Mouse (Mus musculus): ENCODE data around the gene Atxn7l1. TPM values are rescaled to one million over a fixed set of nuclear protein-coding genes. Genes with fewer than 3 reads are reported as not detected.

Atxn7l1 gene
- polyA plus RNA-seq, 1 experiment from 2014 or later: 42.0 TPM

- TF ChIP-seq CTCF (IDR thresholded peaks at IDR 0.05): no peak
- H3K27me3 ChIP-seq: no peaks in the 10 kb centered on the region
- in situ Hi-C loops (cut with MboI; ENCODE audit: low pct_unique_long_range_greater_than_20kb): no loop called here
- ATAC-seq (peak; percentile 6), DNase-seq (ENCODE audit: low read depth, low spot score) (no peak)
- ChIA-PET POLR2A (no interaction called here), CTCF (interaction anchor here (0.8 to 1.7 kb wide), 2 partner anchors 26 to 98 kb away, joined by 3 read pairs; no protein-coding TSS in a partner anchor)
Measured at GRCm38 (mm10) chr12:33182428-33183137, 35.1 kb downstream of the Atxn7l1 start.

- in situ Hi-C loops (cut with MboI; ENCODE audit: low pct_unique_long_range_greater_than_20kb): no loop called here
- DNase-seq (ENCODE audit: low read depth, low spot score) (no peak), ATAC-seq (no peak)
- POLR2A ChIA-PET: no interaction called here
- CTCF ChIA-PET: interaction anchor here (0.8 to 1.7 kb wide), 2 partner anchors 25 to 98 kb away, joined by 3 read pairs; no protein-coding TSS in a partner anchor
- H3K27me3 ChIP-seq: no peaks in the 10 kb centered on the region
- no peak for TF ChIP-seq CTCF (IDR thresholded peaks at IDR 0.05)
Measured at GRCm38 (mm10) chr12:33183138-33183627, 35.7 kb downstream of the Atxn7l1 start.

DNA sequence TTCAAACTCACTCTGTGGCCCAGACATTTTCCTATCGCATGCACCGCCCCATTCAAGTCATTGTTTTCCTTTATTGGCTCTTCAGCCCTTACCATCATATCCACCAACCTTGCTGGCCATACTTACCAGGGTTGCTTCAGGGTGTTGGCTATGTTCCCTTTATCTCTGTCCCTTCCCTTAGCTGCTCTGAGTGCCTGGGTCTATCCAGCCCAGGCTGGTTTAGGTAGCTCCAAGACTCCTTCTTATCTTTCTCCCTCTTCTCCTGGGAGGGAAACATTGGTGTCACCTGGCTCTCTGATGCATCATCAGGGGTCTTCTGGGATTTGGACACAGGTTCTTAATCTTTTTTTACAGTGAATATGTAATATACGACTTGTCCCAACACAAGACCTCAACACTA is 36.6 kb downstream of the Atxn7l1 start:
- TF ChIP-seq CTCF (IDR thresholded peaks at IDR 0.05): no peak
- DNase-seq (ENCODE audit: low read depth, low spot score): no peak
- ATAC-seq: no peak
- in situ Hi-C loops (cut with MboI; ENCODE audit: low pct_unique_long_range_greater_than_20kb): no loop called here
- ChIA-PET POLR2A (interaction anchor here (0.6 kb wide), 1 partner anchor 19 kb away, joined by 3 read pairs; no protein-coding TSS in a partner anchor), CTCF (interaction anchor here (1.6 kb wide), 1 partner anchor 38 kb away, joined by 4 read pairs; no protein-coding TSS in a partner anchor)
- H3K27me3 ChIP-seq: no peaks in the 10 kb centered on the region

DNA sequence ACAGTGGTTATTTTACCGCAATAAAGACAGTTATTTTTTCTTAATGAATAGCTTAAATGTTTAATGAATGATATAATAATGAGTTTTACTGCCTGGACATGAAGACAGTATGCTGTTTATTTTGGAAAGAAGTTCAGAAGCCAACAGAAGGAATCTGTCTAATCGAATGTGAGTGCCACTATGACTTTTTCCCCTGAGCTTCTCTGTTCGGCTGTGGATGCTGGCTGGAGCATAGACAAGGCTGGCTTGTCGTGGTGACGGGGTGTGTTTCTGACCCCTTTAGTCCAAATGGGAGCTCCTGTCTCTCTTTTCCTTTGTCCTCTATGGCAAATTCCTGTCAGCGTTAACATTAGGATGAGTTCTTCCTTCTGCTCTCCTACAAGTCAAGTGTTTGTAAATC is 37.6 kb downstream of the Atxn7l1 start:
- CTCF ChIA-PET: interaction anchor here (1.0 to 1.6 kb wide), 2 partner anchors 23 to 39 kb away, joined by 3 to 4 read pairs; no protein-coding TSS in a partner anchor

DNA sequence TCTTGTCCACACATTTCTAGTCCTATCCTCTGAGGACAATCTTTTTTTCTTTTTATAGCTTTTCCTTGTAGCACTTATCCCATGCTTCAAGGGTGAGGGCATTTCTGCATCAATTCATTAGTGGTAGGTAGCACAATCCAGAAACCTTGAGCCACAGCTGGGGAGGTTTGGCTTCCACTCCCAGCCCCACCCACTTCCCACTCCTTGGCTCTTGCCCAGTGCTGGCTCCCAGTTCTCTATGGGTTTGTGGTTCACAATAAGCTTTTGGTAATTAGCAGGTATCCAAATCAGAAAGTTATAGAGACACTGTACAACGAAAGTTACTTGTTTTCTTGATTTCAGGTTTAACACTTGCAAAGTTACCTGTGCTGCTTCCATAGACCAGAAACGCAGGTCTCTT is 38.8 kb downstream of the Atxn7l1 start:
- CTCF ChIA-PET: no interaction called here
- ATAC-seq (no peak), DNase-seq (ENCODE audit: low read depth, low spot score) (no peak)
- POLR2A ChIA-PET: no interaction called here
- no peak for TF ChIP-seq CTCF (IDR thresholded peaks at IDR 0.05)
- in situ Hi-C loops (cut with MboI; ENCODE audit: low pct_unique_long_range_greater_than_20kb): no loop called here
- H3K27me3 ChIP-seq: no peaks in the 10 kb centered on the region

More for the DNA sequence above, 37.6 kb downstream of the Atxn7l1 start:
- TF ChIP-seq CTCF (IDR thresholded peaks at IDR 0.05): no peak
- ATAC-seq (no peak), DNase-seq (ENCODE audit: low read depth, low spot score) (no peak)
- POLR2A ChIA-PET: interaction anchor here (0.7 kb wide), 1 partner anchor 504 kb away, joined by 3 read pairs; no protein-coding TSS in a partner anchor
- H3K27me3 ChIP-seq: no peaks in the 10 kb centered on the region
- in situ Hi-C loops (cut with MboI; ENCODE audit: low pct_unique_long_range_greater_than_20kb): no loop called here

GRCm38 (mm10) chr12:33190133-33190532 is 42.6 kb downstream of the Atxn7l1 start:
- no peaks in the 10 kb centered on the region for H3K27me3 ChIP-seq
- ATAC-seq: peak; percentile 83
- TF ChIP-seq CTCF (IDR thresholded peaks at IDR 0.05): no peak
- in situ Hi-C loops (cut with MboI; ENCODE audit: low pct_unique_long_range_greater_than_20kb): no loop called here
- DNase-seq (ENCODE audit: low read depth, low spot score): peak; percentile 80
- ChIA-PET CTCF (interaction anchor here (1.5 kb wide), 1 partner anchor 17 kb away, joined by 3 read pairs; no protein-coding TSS in a partner anchor), POLR2A (no interaction called here)

DNA sequence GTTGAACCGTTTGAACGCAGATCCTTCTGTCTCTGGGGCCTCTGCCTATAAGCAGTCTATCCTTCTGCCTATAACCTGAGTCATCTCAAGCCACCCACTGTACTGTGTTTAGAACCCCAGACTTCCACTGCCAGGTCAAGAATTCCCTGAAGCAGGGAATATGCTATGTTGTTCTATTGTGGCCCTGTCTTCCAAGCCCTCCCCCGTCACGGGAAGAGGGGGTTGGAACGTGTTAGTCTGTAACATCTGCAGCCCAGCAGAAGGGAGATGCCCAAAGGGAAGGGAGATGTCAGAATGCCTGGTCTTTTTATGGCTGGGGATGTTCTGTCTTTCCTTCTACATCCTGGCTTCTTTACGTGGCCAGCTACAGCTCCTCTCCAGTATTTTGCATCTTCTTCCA is 43.1 kb downstream of the Atxn7l1 start:
- in situ Hi-C loops (cut with MboI; ENCODE audit: low pct_unique_long_range_greater_than_20kb): no loop called here
- no peak for DNase-seq (ENCODE audit: low read depth, low spot score)

GRCm38 (mm10) chr12:33193408-33193901 is 46.0 kb downstream of the Atxn7l1 start:
- ChIA-PET POLR2A (no interaction called here), CTCF (interaction anchor here (0.8 kb wide), 1 partner anchor 46 kb away, joined by 3 read pairs; no protein-coding TSS in a partner anchor)
- H3K27me3 ChIP-seq: no peaks in the 10 kb centered on the region
- ATAC-seq: no peak
- no peak for TF ChIP-seq CTCF (IDR thresholded peaks at IDR 0.05)
- in situ Hi-C loops (cut with MboI; ENCODE audit: low pct_unique_long_range_greater_than_20kb): no loop called here
- DNase-seq (ENCODE audit: low read depth, low spot score): no peak

More for the DNA sequence above, 43.1 kb downstream of the Atxn7l1 start:
- H3K27me3 ChIP-seq: no peaks in the 10 kb centered on the region
- no peak for TF ChIP-seq CTCF (IDR thresholded peaks at IDR 0.05)
- POLR2A ChIA-PET: no interaction called here
- CTCF ChIA-PET: interaction anchor here (1.5 kb wide), 1 partner anchor 16 kb away, joined by 3 read pairs; no protein-coding TSS in a partner anchor
- ATAC-seq: peak; percentile 49

GRCm38 (mm10) chr12:33195175-33195574 is 47.7 kb downstream of the Atxn7l1 start:
- in situ Hi-C loops (cut with MboI; ENCODE audit: low pct_unique_long_range_greater_than_20kb): no loop called here
- no peak for ATAC-seq
- POLR2A ChIA-PET: no interaction called here
- no peaks in the 10 kb centered on the region for H3K27me3 ChIP-seq
- CTCF ChIA-PET: interaction anchor here (1.2 kb wide), 1 partner anchor 75 kb away, joined by 3 read pairs; no protein-coding TSS in a partner anchor
- no peak for TF ChIP-seq CTCF (IDR thresholded peaks at IDR 0.05)
- DNase-seq (ENCODE audit: low read depth, low spot score): no peak

DNA sequence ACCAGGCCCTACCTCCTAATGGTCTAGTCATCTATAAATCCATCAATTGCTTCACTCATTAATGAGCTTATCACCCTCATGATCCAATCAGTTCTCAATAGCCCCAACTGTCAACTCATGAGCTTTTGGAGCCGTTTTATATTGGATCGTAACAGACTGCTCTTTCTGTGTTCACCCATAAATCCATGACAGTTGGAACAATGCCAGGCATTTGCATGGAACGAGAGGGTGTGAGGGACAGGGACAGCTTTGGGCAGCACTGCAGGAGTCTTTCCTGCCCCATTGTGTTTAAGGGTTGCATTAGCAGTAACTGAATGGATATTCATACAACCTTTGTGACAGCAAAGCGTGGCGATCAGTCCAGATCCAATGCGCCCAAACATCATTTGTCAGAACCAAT is 49.8 kb downstream of the Atxn7l1 start:
- no peak for TF ChIP-seq CTCF (IDR thresholded peaks at IDR 0.05)
- in situ Hi-C loops (cut with MboI; ENCODE audit: low pct_unique_long_range_greater_than_20kb): no loop called here
- CTCF ChIA-PET: interaction anchor here (1.0 kb wide), 1 partner anchor 9 kb away, joined by 3 read pairs; no protein-coding TSS in a partner anchor
- ATAC-seq: no peak
- POLR2A ChIA-PET: no interaction called here
- no peaks in the 10 kb centered on the region for H3K27me3 ChIP-seq
- no peak for DNase-seq (ENCODE audit: low read depth, low spot score)

GRCm38 (mm10) chr12:33197746-33198145 is 50.3 kb downstream of the Atxn7l1 start:
- in situ Hi-C loops (cut with MboI; ENCODE audit: low pct_unique_long_range_greater_than_20kb): no loop called here
- ATAC-seq (no peak), DNase-seq (ENCODE audit: low read depth, low spot score) (no peak)
- ChIA-PET CTCF (interaction anchor here (1.0 kb wide), 1 partner anchor 9 kb away, joined by 3 read pairs; no protein-coding TSS in a partner anchor), POLR2A (no interaction called here)
- H3K27me3 ChIP-seq: no peaks in the 10 kb centered on the region
- TF ChIP-seq CTCF (IDR thresholded peaks at IDR 0.05): no peak
